Mouse (Mus musculus) central nervous system, embryonic 14 days (tissue): ENCODE data around the gene Gm28539. TPM values are rescaled to one million over a fixed set of nuclear protein-coding genes. Genes with fewer than 3 reads are reported as not detected.

ENCODE experiments used
- polyA plus RNA-seq: library from polyadenylated mRNA; depleted of rRNA; stranded (reverse); fragments of >200 nt; gene quantifications from 2 replicates; pipeline ENCODE4 v1.2.3, GENCODE M21; 2012; rRNA removed

Gm28539 gene
- 0.93 and 3.8 TPM in 2 replicates for polyA plus RNA-seq

GRCm38 (mm10) chr16:18836468-18837208, at the start of gene Gm28539, which contains the start of gene 2510002D24Rik:
TSS of gene Gm28539 (plus strand) at chr16:18836584.
TSS of gene 2510002D24Rik (plus strand) at chr16:18836578.

GRCm38 (mm10) chr16:18811468-18812384, 24.7 kb upstream of the Gm28539 start, which contains the start of the genes Ufd1 and Cdc45:
TSS of gene Ufd1 (plus strand) at chr16:18811779.
TSS of gene Cdc45 (minus strand) at chr16:18811987.

GRCm38 (mm10) chr16:18876442-18877308, 40.3 kb downstream of the Gm28539 start, which contains the start of the genes Mrpl40 and Hira:
TSS of gene Mrpl40 (minus strand) at chr16:18876862.
TSS of gene Hira (plus strand) at chr16:18877037.

Other genes with a start within 250 kb of the Gm28539 start
- 1.3 and 6.8 TPM in 2 replicates for gene Tbx1, start 245.9 kb upstream of the Gm28539 start, polyA plus RNA-seq
- gene Gp1bb, start 214.2 kb upstream of the Gm28539 start, polyA plus RNA-seq, result 13.7 and 16.3 TPM in 2 replicates
- gene Gm49601, start 210.2 kb upstream of the Gm28539 start, polyA plus RNA-seq, result 101 and 103 TPM in 2 replicates
- 274 and 303 TPM in 2 replicates for gene Sept5, start 206.6 kb upstream of the Gm28539 start, polyA plus RNA-seq
- 90.4 and 93.1 TPM in 2 replicates for gene Cldn5, start 59.7 kb upstream of the Gm28539 start, polyA plus RNA-seq
- 79.7 and 84.8 TPM in 2 replicates for gene Ufd1, start 24.8 kb upstream of the Gm28539 start, polyA plus RNA-seq
- 28.2 and 34.5 TPM in 2 replicates for gene Cdc45, start 24.6 kb upstream of the Gm28539 start, polyA plus RNA-seq
- gene 2510002D24Rik, start within 50 bp of the Gm28539 start, polyA plus RNA-seq, result 34.8 and 40.7 TPM in 2 replicates
- gene Mrpl40, start 40.3 kb downstream of the Gm28539 start, polyA plus RNA-seq, result 31.1 and 32.3 TPM in 2 replicates
- gene Hira, start 40.5 kb downstream of the Gm28539 start, polyA plus RNA-seq, result 93.5 and 103 TPM in 2 replicates